Mouse (Mus musculus): ENCODE results near the gene Abhd14a.

DNA sequence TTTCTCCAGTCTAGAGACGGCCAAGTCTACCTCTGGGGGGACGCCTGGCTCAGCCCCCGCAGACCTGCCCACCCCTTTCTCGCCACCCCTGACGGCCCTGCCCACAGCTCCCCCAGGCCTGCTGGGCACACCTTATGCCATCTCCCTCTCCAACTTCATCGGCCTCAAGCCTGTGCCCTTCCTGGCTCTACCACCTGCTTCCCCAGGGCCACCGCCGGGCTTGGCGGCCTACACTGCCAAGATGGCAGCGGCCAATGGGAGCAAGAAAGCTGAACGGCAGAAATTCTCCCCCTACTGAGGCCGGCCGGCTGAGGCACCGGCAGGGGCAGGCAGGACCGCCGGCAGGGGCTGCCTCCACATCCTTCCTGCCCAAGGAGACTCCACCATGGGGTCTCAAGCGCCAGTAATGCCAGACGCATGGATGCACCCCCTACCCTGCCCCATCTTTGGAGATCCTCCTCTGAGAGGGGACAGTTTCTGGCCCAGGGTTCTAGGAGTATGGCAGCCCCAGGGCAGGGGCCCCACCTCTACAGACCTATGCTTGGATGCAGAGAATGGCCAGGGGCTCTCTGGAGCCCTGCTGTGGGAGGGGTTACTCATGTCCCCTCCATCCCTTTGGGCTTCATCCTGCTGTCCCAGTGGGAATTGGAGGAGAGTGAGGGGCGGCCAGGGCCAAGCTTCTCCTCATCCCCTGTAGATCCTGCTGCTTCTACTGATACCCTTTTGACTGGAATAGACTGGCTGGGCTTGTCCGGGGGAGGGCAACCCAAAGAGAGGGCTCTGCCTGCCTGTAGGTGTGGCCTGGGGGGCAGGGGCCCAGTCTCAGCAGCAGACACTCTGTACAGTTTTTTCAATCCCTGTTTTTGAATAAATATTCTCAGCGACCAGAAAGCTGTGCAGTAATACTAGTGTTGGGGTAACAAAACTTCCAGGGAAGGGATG, 15.9 kb upstream of the Abhd14a start:
- TF ChIP-seq CTCF (conservative IDR thresholded peaks at IDR 0.05; ENCODE audit: low read length) (no peak), NANOG (IDR thresholded peaks at IDR 0.05; ENCODE audit: borderline replicate concordance, low read length) (no peak), POU5F1 (IDR thresholded peaks at IDR 0.05; ENCODE audit: borderline replicate concordance, low read length) (no peak)
